Mouse (Mus musculus) cerebellum, postnatal 10 days (tissue): ENCODE data around the gene Col9a1.

Experiments
- DNase-seq, 2 experiments: peaks; one replicate each; pipeline ENCODE4 v3.0.0; 2021; ENCODE audit warnings: mixed read lengths in 2 of 2

Gene Col9a1

GRCm38 (mm10) chr1:24177224-24177851 lies at the start of gene Col9a1:
Col9a1 (plus strand) TSS chr1:24177610.
- DNase-seq, result no peak

- no peak for DNase-seq
These were observed 49.5 kb upstream of the Col9a1 start for GRCm38 (mm10) chr1:24127866-24128265.

- DNase-seq, result peak; percentile 9 to 13
These were observed 43.6 kb upstream of the Col9a1 start for GRCm38 (mm10) chr1:24133853-24134252.

GRCm38 (mm10) chr1:24134792-24135191 lies 42.6 kb upstream of the Col9a1 start:
- peak; percentile 21 to 52 for DNase-seq

- DNase-seq, result peak; percentile 89 to 92
These were observed 40.3 kb upstream of the Col9a1 start for GRCm38 (mm10) chr1:24137133-24137532.

- DNase-seq, result no peak
These were observed 36.9 kb upstream of the Col9a1 start for GRCm38 (mm10) chr1:24140555-24140954.

GRCm38 (mm10) chr1:24143504-24143903 lies 33.9 kb upstream of the Col9a1 start:
- no peak for DNase-seq

GRCm38 (mm10) chr1:24157751-24158150 lies 19.7 kb upstream of the Col9a1 start:
- no peak for DNase-seq

GRCm38 (mm10) chr1:24169410-24169809 lies 8.0 kb upstream of the Col9a1 start:
- DNase-seq, result no peak

GRCm38 (mm10) chr1:24171205-24171866 lies 6.1 kb upstream of the Col9a1 start:
- peak; percentile 85 to 88 for DNase-seq

- no peak for DNase-seq
These were observed 5.5 kb upstream of the Col9a1 start for GRCm38 (mm10) chr1:24171898-24172297.

- no peak for DNase-seq
These were observed 4.8 kb upstream of the Col9a1 start for GRCm38 (mm10) chr1:24172656-24173055.

- no peak for DNase-seq
These were observed 1.6 kb upstream of the Col9a1 start for GRCm38 (mm10) chr1:24175761-24176160.

GRCm38 (mm10) chr1:24179856-24180255 lies 2.4 kb downstream of the Col9a1 start:
- DNase-seq, result no peak

GRCm38 (mm10) chr1:24184981-24185380 lies 7.6 kb downstream of the Col9a1 start:
- DNase-seq, result peak; percentile 60 to 68

GRCm38 (mm10) chr1:24186964-24187363 lies 9.6 kb downstream of the Col9a1 start:
- DNase-seq, result peak; percentile 50 to 59

GRCm38 (mm10) chr1:24191668-24192067 lies 14.3 kb downstream of the Col9a1 start:
- no peak for DNase-seq

- DNase-seq, result peak; percentile 64
These were observed 16.7 kb downstream of the Col9a1 start for GRCm38 (mm10) chr1:24194111-24194510.

- peak; percentile 29 to 45 for DNase-seq
These were observed 17.8 kb downstream of the Col9a1 start for GRCm38 (mm10) chr1:24195070-24195840.

GRCm38 (mm10) chr1:24195951-24196517 lies 18.6 kb downstream of the Col9a1 start:
- DNase-seq, result no peak

GRCm38 (mm10) chr1:24211621-24212385 lies 34.4 kb downstream of the Col9a1 start:
- DNase-seq, result no peak

- DNase-seq, result no peak
These were observed 41.6 kb downstream of the Col9a1 start for GRCm38 (mm10) chr1:24219041-24219440.

- peak; percentile 56 to 60 for DNase-seq
These were observed 44.8 kb downstream of the Col9a1 start for GRCm38 (mm10) chr1:24222231-24222630.
